Mouse (Mus musculus) myocyte (in vitro differentiated cells): ENCODE data around the gene Krit1. TPM values are rescaled to one million over a fixed set of nuclear protein-coding genes. Genes with fewer than 3 reads are reported as not detected.
A peak's percentile ranks its signal among the peaks of the same experiment; 100 is the strongest.

Experiments used
- H3K27me3 ChIP-seq: one replicate; pipeline ENCODE4 v1.6.1; 2011; ENCODE audit not compliant: control insufficient read depth, insufficient read depth, insufficient read length
- H3K36me3 ChIP-seq: one replicate; pipeline ENCODE4 v1.6.1; 2011; ENCODE audit not compliant: control insufficient read depth, insufficient read depth
- H3K4me2 ChIP-seq: one replicate; pipeline ENCODE4 v1.6.1; 2011; ENCODE audit warnings: low read depth, control low read depth
- H3K4me3 ChIP-seq: one replicate; pipeline ENCODE4 v1.5.1; 2011; ENCODE audit warnings: mild to moderate bottlenecking, control low read depth, moderate library complexity
- H3K79me2 ChIP-seq: one replicate; pipeline ENCODE4 v1.6.1; 2011; ENCODE audit not compliant: control insufficient read depth, insufficient read depth
- H3ac ChIP-seq: one replicate; pipeline ENCODE4 v1.6.1; 2011; ENCODE audit not compliant: control insufficient read depth, insufficient read length
- CEBPB ChIP-seq: IDR thresholded peaks from 2 replicates; pipeline ENCODE4 v1.6.1; 2011; ENCODE audit warnings: mild to moderate bottlenecking, moderate library complexity; ENCODE audit not compliant: poor library complexity, insufficient read depth, severe bottlenecking
- E2F4 ChIP-seq: IDR thresholded peaks from one replicate; pipeline ENCODE4 v1.6.1; 2011; ENCODE audit warnings: mild to moderate bottlenecking, control low read depth, moderate library complexity; ENCODE audit not compliant: insufficient read depth
- MAX ChIP-seq: IDR thresholded peaks from one replicate; pipeline ENCODE4 v1.6.1; 2011; ENCODE audit warnings: low read depth, mild to moderate bottlenecking, control low read depth
- MYOD1 ChIP-seq, 3 experiments: IDR thresholded peaks; one replicate each; pipeline ENCODE4 v1.6.1; 2011; ENCODE audit warnings: control low read depth in 2 of 3, low read depth in 2 of 3, mild to moderate bottlenecking in 2 of 3, moderate library complexity in 1 of 3; ENCODE audit not compliant: insufficient read length in 2 of 3, control insufficient read depth in 1 of 3
- MYOG ChIP-seq, 3 experiments: IDR thresholded peaks; one replicate each; pipeline ENCODE4 v1.6.1; 2011; ENCODE audit warnings: control low read depth in 2 of 3, low read depth in 2 of 3, mild to moderate bottlenecking in 2 of 3; ENCODE audit not compliant: insufficient read length in 2 of 3, control insufficient read depth in 1 of 3, insufficient read depth in 1 of 3
- POLR2A ChIP-seq: IDR thresholded peaks from one replicate; pipeline ENCODE4 v1.6.1; 2011; ENCODE audit warnings: low read depth, mild to moderate bottlenecking, control low read depth, moderate library complexity; ENCODE audit not compliant: insufficient read length
- POLR2AphosphoS2 ChIP-seq: IDR thresholded peaks from one replicate; pipeline ENCODE4 v1.6.1; 2011; ENCODE audit warnings: low read depth, control low read depth; ENCODE audit not compliant: insufficient read length
- REST ChIP-seq: IDR thresholded peaks from one replicate; pipeline ENCODE4 v1.6.1; 2011; ENCODE audit warnings: mild to moderate bottlenecking, control low read depth, moderate library complexity; ENCODE audit not compliant: insufficient read depth, insufficient read length
- SRF ChIP-seq: IDR thresholded peaks from one replicate; pipeline ENCODE4 v1.6.1; 2011; ENCODE audit warnings: low read depth; ENCODE audit not compliant: control insufficient read depth, insufficient read length
- TCF12 ChIP-seq: IDR thresholded peaks from one replicate; pipeline ENCODE4 v1.6.1; 2011; ENCODE audit warnings: mild to moderate bottlenecking, control low read depth; ENCODE audit not compliant: poor library complexity, insufficient read depth, severe bottlenecking
- TCF3 ChIP-seq: IDR thresholded peaks from one replicate; pipeline ENCODE4 v1.6.1; 2011; ENCODE audit warnings: low read depth, control low read depth; ENCODE audit not compliant: insufficient read length
- USF1 ChIP-seq: IDR thresholded peaks from one replicate; pipeline ENCODE4 v1.6.1; 2011; ENCODE audit warnings: low read depth, mild to moderate bottlenecking, control low read depth, moderate library complexity
- polyA plus RNA-seq: library from polyadenylated mRNA; unstranded; fragments of >200 nt; fragmentation: generic; extraction: Trizol; gene quantifications from one replicate; pipeline ENCODE4 v1.2.1, GENCODE M21; 2012; ENCODE audit warnings: missing spikeins

The Krit1 gene
- polyA plus RNA-seq: 6.5 TPM

DNA sequence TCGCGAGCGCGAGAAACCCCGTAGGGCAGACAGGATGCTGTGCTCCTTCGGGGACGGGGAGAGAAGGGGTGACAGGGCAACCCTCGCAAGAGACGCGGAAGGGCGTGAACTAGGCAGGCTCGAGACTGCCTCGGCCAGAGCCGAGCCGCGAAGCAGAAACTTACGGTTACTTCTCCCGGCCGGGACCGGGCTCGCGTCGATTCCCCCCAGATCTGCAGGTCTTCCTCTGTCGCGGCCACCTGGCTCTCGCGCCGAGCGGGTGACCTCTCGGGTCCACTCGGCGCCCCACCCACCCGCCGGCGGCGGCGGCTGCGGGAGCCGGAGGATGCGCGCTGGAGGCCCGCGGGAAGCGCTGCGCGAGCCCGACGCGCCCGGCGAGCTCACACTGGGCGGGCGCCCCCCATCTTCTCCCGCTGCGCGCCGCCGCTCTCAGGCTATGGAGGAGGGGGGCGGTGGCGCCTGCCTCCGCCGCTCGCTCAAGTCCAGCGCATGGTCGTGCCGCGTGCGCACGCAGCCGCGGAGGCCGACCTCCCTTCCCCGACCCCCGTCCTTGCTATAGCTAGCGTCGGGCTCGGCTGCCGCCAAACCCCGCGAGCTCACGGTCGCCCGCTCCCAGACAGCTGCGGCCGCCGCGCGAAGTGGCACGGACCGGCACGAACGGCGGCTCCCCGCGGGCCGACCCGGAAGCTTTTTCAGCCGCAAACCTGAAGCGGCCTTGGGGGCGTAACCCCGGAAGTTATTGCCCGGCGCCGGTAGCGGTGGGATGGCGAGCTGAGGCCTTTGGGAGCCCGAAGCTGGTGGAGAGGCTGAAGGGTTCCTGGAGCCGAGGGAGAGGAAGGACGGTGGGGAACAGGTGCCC is at the start of gene Krit1, which contains the start of gene Ankib1:
TSS of gene Krit1 (plus strand) at position 752 of the 859 bp plus-strand sequence.
TSS of gene Ankib1 (minus strand) at position 493 of the 859 bp plus-strand sequence.
- Histone ChIP-seq H3ac (peak within 1 kb of the TSS; percentile 67), H3K79me2 (peaks cover 71% of the 10 kb centered on the region), H3K4me2 (peak within 1 kb of the TSS; percentile 82), H3K27me3 (no peaks in the 10 kb centered on the region), H3K36me3 (no peaks in the 10 kb centered on the region), H3K4me3 (peak within 1 kb of the TSS; percentile 73)
- TF ChIP-seq MYOG (IDR thresholded peaks at IDR 0.05; ENCODE audit: control insufficient read depth in 1 of 3, insufficient read depth in 1 of 3, insufficient read length in 2 of 3, low read depth in 2 of 3) (peak in 1 of 3 experiments; percentile 70), POLR2AphosphoS2 (no peak), E2F4 (no peak), REST (no peak), USF1 (no peak), CEBPB (no peak), MAX (no peak), POLR2A (peak; percentile 82), MYOD1 (IDR thresholded peaks at IDR 0.05; ENCODE audit: control insufficient read depth in 1 of 3, insufficient read length in 2 of 3, low read depth in 2 of 3) (peak in 1 of 3 experiments; percentile 43), SRF (no peak), TCF3 (no peak), TCF12 (no peak)

DNA sequence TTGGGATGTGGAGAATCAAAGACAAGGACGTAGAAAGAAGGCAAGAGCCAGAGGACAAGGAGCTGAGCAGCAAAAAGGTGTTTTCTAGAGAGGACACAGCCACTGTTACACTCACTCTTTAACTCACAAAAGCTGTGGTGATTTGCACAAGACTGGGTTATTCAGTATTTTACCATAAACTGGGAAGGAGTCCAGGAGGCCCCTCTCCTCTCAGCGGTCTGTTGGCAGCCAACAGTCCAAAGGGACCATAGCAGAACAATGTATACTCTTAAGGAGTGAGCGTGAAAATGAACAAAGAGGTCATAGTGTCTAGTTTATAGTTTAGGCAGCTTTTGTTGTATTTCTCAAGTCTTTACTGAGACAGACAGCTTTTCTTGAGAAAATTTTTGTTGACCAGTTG is 31.5 kb upstream of the Krit1 start:
- Histone ChIP-seq H3K36me3 (peaks cover 11% of the 10 kb centered on the region), H3ac (no peak overlapping the region), H3K27me3 (no peaks in the 10 kb centered on the region), H3K4me2 (no peak overlapping the region), H3K4me3 (no peak overlapping the region), H3K79me2 (no peaks in the 10 kb centered on the region)
- TF ChIP-seq SRF (no peak), TCF3 (no peak), CEBPB (no peak), MYOG (IDR thresholded peaks at IDR 0.05; ENCODE audit: control insufficient read depth in 1 of 3, insufficient read depth in 1 of 3, insufficient read length in 2 of 3, low read depth in 2 of 3) (no peak), USF1 (no peak), REST (no peak), MAX (no peak), E2F4 (no peak), POLR2AphosphoS2 (no peak), TCF12 (no peak), POLR2A (no peak), MYOD1 (IDR thresholded peaks at IDR 0.05; ENCODE audit: control insufficient read depth in 1 of 3, insufficient read length in 2 of 3, low read depth in 2 of 3) (no peak)

DNA sequence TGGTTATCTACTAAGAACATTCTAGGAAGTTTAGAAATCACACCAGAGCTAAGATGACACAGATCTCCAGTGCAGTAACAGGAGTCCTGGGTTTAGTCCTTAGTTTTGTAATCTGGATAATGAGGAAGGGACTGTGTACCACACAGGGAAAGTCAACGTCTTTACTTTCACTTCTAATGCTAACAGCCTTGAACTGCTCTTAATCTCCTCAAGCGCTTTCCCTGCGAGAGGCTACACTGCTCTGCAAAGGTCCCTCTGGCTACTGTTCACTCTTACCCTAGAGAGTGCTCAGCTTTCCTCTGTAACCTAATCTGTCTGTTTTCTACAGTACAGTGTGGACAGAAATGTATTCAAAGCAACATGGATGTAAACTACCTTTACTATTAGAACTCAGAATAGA is 31.0 kb upstream of the Krit1 start:
- TF ChIP-seq POLR2A (no peak), SRF (no peak), E2F4 (no peak)
- Histone ChIP-seq H3ac (no peak overlapping the region), H3K79me2 (no peaks in the 10 kb centered on the region), H3K4me2 (no peak overlapping the region), H3K36me3 (peaks cover 11% of the 10 kb centered on the region), H3K4me3 (no peak overlapping the region), H3K27me3 (no peaks in the 10 kb centered on the region)

DNA sequence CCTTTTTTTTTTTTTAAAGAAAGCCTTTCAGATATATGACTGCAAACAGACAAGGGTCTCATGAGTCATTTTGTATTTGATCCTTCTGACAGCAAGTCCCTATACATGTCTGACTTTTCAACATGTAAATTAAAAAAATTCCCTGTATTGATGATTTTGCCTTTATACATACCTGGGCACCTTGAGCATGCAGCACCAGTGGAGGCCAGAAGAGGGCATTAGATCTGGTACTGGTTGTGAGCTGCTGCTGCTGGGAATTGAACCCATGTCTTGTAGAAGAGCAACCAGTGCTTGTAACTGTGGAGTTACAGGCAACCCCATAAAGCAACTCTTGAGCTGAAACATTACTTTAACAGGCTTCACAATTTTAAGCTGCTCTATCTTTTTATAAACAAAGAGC is 20.3 kb upstream of the Krit1 start:
- Histone ChIP-seq H3K79me2 (peaks cover 62% of the 10 kb centered on the region), H3K4me2 (no peak overlapping the region), H3K36me3 (no peaks in the 10 kb centered on the region), H3K27me3 (no peaks in the 10 kb centered on the region), H3K4me3 (no peak overlapping the region), H3ac (no peak overlapping the region)
- TF ChIP-seq MYOG (IDR thresholded peaks at IDR 0.05; ENCODE audit: control insufficient read depth in 1 of 3, insufficient read depth in 1 of 3, insufficient read length in 2 of 3, low read depth in 2 of 3): no peak
- no peak for TF ChIP-seq MYOD1 (IDR thresholded peaks at IDR 0.05; ENCODE audit: control insufficient read depth in 1 of 3, insufficient read length in 2 of 3, low read depth in 2 of 3)
- no peak for TF ChIP-seq REST
- TF ChIP-seq E2F4: no peak
- TF ChIP-seq POLR2A: no peak
